Mouse (Mus musculus) olfactory bulb, adult 2 months (tissue): Measurements from ENCODE around the gene Smim23.

Experiments used
- CTCF ChIP-seq: fragments of 200-500 bp; IDR thresholded peaks from 2 replicates; pipeline ENCODE4 v1.5.1; 2012; ENCODE audit warnings: low read depth, mild to moderate bottlenecking, low read length, moderate library complexity; ENCODE audit not compliant: insufficient read depth
- POLR2A ChIP-seq: fragments of 200-500 bp; IDR thresholded peaks from 2 replicates; pipeline ENCODE4 v1.6.1; 2012; ENCODE audit warnings: mild to moderate bottlenecking, low read depth, low read length, moderate library complexity; ENCODE audit not compliant: insufficient read depth

GRCm38 (mm10) chr11:32864615-32865014, 40.2 kb upstream of the Smim23 start:
- no peak for TF ChIP-seq CTCF
- no peak for TF ChIP-seq POLR2A
